Mouse (Mus musculus) embryonic facial prominence, embryonic 14.5 days (tissue): ENCODE results near the gene Slc2a13. TPM values are rescaled to one million over a fixed set of nuclear protein-coding genes. Genes with fewer than 3 reads are reported as not detected.

Experiments used
- ATAC-seq: fragments of 200-750 bp; cut with Nextera tagmentation; 2 replicates; pipeline ENCODE4 v1.8.0; 2017; ENCODE audit warnings: low read depth, moderate number of reproducible peaks, moderate TSS enrichment
- DNase-seq: peaks from one replicate; pipeline ENCODE4 v3.0.0-alpha.2; 2015; ENCODE audit warnings: low spot score
- H3K27ac ChIP-seq: fragments of 300-500 bp; sonication (generic); replicated peaks from 2 replicates; pipeline ENCODE4 v1.5.1; 2014; ENCODE audit warnings: low read depth, mild to moderate bottlenecking, low read length, moderate library complexity
- H3K27me3 ChIP-seq: fragments of 300-500 bp; sonication (generic); replicated peaks from 2 replicates; pipeline ENCODE4 v1.6.1; 2014; ENCODE audit warnings: low read length; ENCODE audit not compliant: control insufficient read depth, insufficient read depth
- H3K36me3 ChIP-seq: fragments of 300-500 bp; sonication (generic); 2 replicates; pipeline ENCODE4 v1.6.1; 2014; ENCODE audit warnings: low read length, mixed read lengths; ENCODE audit not compliant: control insufficient read depth, insufficient read depth
- H3K4me1 ChIP-seq: fragments of 300-500 bp; sonication (generic); 2 replicates; pipeline ENCODE4 v1.6.1; 2014; ENCODE audit warnings: antibody characterized with exemption, low read length; ENCODE audit not compliant: control insufficient read depth, insufficient read depth
- H3K4me2 ChIP-seq: fragments of 300-500 bp; sonication (generic); 2 replicates; pipeline ENCODE4 v1.6.1; 2014; ENCODE audit warnings: low read depth, mild to moderate bottlenecking, low read length, moderate library complexity, mixed read lengths
- H3K4me3 ChIP-seq: fragments of 300-500 bp; sonication (generic); 2 replicates; pipeline ENCODE4 v1.5.1; 2014; ENCODE audit warnings: low read depth, mild to moderate bottlenecking, low read length
- H3K9ac ChIP-seq: fragments of 300-500 bp; sonication (generic); 2 replicates; pipeline ENCODE4 v1.6.1; 2014; ENCODE audit warnings: low read depth, mild to moderate bottlenecking, low read length, moderate library complexity, mixed read lengths
- H3K9me3 ChIP-seq: fragments of 300-500 bp; sonication (generic); 2 replicates; pipeline ENCODE4 v1.6.1; 2016; ENCODE audit warnings: low read length; ENCODE audit not compliant: control insufficient read depth
- WGBS: fragments of 180-500 bp; shearing (Covaris S2); extraction: QIAGEN DNeasy Blood & Tissue Kit; methylation state at CpG from one replicate; pipeline ENCODE4 v1.1.7; 2014; 5-methylcytosine and 5-hydroxymethylcytosine counted together
- polyA plus RNA-seq: library from polyadenylated mRNA; unstranded; fragments of >200 nt; fragmentation: Nextera tagmentation; extraction: Ambion mirVana; gene quantifications from 2 replicates; pipeline ENCODE4 v1.2.1, GENCODE M21; 2014

Gene Slc2a13
- polyA plus RNA-seq, 1 experiment from 2014 or later, result 3.9 TPM

DNA sequence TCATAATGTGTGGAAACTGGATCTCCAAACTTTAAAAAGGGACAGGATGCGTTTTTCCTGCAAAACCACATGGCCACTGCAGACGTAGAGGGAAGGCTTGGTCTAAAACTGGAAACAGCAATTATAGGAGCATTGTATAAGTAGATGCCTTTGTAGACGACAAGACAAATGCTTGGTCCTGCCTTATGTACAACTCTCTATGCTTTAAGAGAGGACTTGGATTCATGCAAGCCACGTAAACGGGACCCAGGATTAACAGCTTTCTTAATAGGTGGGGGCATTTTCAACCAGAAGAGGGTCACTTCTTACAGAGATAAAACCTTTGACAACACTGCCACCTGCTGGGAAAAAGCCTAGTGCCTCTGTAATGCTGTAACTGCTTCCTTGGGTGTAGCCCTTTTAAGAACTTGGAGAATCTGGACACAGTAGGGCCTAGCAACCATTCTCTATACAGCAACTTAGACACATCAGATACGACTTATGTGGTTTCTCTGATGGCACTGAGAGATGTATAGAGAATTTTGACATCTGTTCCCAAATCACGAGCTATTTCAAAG, 268.7 kb downstream of the Slc2a13 start:
- WGBS, result 47% methylated on average over 7 of the region's 7 CpGs
- H3K27ac ChIP-seq, result no peak overlapping the region
- H3K4me2 ChIP-seq, result no peak overlapping the region
- no peaks in the 10 kb centered on the region for H3K36me3 ChIP-seq
- H3K9ac ChIP-seq, result no peak overlapping the region
- no peaks in the 10 kb centered on the region for H3K9me3 ChIP-seq
- H3K4me1 ChIP-seq, result peaks cover 2% of the 10 kb centered on the region; the same call in 1 of the 2 replicates
- H3K4me3 ChIP-seq, result no peak overlapping the region
- DNase-seq (peak; percentile 74), ATAC-seq (no peak)
- H3K27me3 ChIP-seq, result no peaks in the 10 kb centered on the region

DNA sequence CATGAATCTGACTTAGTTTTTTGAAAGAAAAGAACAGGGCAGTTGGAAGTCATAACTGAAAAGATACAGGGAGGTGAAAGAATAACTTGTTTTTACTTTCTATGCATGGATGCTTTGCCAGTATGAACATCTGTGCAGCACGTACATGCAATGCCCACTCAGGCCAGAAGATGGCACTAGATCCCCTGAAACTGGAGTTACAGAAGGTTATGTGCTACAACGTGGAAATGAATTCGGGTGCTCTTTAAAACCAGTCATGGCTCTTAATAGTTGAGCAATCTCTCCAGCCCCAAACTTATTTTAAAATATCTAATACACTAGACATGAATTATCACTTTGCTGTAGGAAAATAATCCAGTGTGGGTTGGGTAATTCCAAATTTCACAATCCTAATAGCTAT, 271.7 kb downstream of the Slc2a13 start:
- 9% methylated on average over 3 of the region's 3 CpGs for WGBS
- ATAC-seq (0 out of 2 replicates have a peak, but pooled peaks have one; percentile 50), DNase-seq (peak; percentile 84)
- Histone ChIP-seq H3K9ac (no peak overlapping the region), H3K27me3 (no peaks in the 10 kb centered on the region), H3K27ac (no peak overlapping the region), H3K36me3 (no peaks in the 10 kb centered on the region), H3K4me1 (no peaks in the 10 kb centered on the region), H3K4me3 (no peak overlapping the region), H3K4me2 (no peak overlapping the region), H3K9me3 (no peaks in the 10 kb centered on the region)

DNA sequence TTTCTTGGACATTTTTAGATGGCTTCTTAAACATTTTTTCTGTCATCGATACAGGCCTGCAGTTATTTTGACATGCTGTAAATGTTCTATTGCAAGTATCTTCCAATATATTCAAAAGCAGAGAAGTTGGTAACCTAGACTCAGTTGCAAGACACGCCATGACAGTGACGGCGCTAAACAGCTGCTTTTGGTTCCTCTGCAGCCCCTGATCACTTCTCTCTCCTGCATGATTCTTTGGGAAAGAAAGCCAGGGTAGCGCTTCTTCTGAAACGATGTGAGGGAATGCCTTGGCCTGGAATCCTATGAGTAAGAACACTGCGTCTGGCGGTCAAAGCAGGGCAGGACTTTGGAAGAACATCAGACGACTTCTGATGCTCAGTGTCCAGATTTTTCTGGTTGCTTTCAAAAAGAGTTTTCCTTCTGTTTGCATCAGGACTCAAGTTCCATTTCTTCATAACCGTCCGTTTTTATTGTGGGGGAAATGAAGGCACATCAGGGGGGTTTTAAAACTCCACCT, 273.7 kb downstream of the Slc2a13 start:
- H3K27me3 ChIP-seq, result no peaks in the 10 kb centered on the region
- H3K9me3 ChIP-seq, result no peaks in the 10 kb centered on the region

DNA sequence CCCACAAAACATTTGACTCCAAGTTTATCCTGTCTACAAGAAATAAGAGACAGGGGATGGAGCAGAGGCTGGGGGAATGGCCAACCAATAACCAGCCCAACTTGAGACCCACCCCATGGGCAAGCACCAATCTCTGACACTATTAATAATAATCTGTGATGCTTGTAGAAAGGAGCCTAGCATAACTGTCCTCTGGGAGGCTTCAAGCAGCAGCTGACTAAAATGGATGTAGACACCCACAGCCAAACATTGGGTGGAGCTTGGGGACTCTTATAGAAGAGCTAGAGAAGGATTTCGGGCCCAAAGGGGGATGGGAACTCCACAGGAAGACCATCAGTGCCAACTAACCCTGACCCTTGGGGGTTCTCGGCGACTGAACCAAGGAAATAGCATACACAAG, 289.6 kb downstream of the Slc2a13 start:
- DNase-seq (no peak), ATAC-seq (no peak)
- H3K4me3 ChIP-seq, result no peak overlapping the region
- H3K9ac ChIP-seq, result no peak overlapping the region
- no peaks in the 10 kb centered on the region for H3K36me3 ChIP-seq
- H3K27me3 ChIP-seq, result no peaks in the 10 kb centered on the region
- no peak overlapping the region for H3K4me2 ChIP-seq
- no peak overlapping the region for H3K27ac ChIP-seq
- H3K4me1 ChIP-seq, result no peaks in the 10 kb centered on the region
- WGBS, result 72% methylated on average over 3 of the region's 3 CpGs
- peaks cover 5% of the 10 kb centered on the region; the same call in 1 of the 2 replicates for H3K9me3 ChIP-seq

More for the DNA sequence above, 273.7 kb downstream of the Slc2a13 start:
- Histone ChIP-seq H3K27ac (no peak overlapping the region), H3K4me1 (no peaks in the 10 kb centered on the region), H3K36me3 (no peaks in the 10 kb centered on the region), H3K4me3 (no peak overlapping the region), H3K9ac (no peak overlapping the region), H3K4me2 (no peak overlapping the region)
- 80% methylated on average over 11 of the region's 11 CpGs for WGBS
- peak; percentile 17 for DNase-seq
- no peak for ATAC-seq

DNA sequence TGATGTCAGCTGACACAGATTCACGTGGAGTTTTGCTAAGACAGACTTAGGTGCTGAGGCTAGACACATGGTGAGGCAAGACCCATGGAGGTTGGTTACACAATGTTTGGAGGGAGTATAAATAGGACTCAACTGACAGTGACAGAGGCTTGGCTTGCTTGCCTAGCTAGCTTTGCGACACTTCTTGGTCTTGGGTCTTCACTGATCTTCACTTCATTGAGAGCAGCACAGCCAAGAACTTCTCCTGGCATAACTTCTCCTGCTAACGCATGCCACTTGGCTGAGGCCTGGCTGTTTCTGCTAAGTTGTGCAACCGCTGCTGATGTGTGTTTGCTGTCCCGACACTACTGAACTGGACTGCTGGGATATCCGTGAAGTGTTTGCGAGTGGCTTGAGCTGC, 290.2 kb downstream of the Slc2a13 start:
- Histone ChIP-seq H3K4me2 (no peak overlapping the region), H3K4me3 (no peak overlapping the region), H3K9me3 (peaks cover 5% of the 10 kb centered on the region; the same call in 1 of the 2 replicates), H3K9ac (no peak overlapping the region), H3K4me1 (no peaks in the 10 kb centered on the region), H3K36me3 (no peaks in the 10 kb centered on the region), H3K27ac (no peak overlapping the region), H3K27me3 (no peaks in the 10 kb centered on the region)
- no peak for ATAC-seq
- WGBS, result 86% methylated on average over 7 of the region's 7 CpGs
- no peak for DNase-seq

DNA sequence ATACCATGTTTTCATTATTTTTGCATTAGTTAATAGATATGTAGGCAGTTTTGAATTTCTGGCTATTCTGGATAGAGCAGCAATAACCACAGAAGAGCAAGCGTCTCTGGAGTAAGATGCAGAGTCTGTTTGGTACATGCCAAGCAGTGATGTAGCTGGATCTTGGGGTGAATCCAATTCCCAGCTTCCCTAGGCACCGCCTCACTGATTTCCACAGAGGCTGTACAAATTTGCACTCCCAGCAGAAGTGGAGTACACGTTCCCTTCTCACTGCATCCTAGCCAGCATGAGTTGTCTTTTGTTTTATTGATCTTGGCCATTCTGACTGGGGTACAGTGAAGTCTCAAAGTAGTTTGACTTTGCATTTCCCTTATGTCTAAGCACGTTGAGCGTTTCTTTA, 291.5 kb downstream of the Slc2a13 start:
- Histone ChIP-seq H3K4me2 (no peak overlapping the region), H3K9ac (no peak overlapping the region), H3K4me3 (no peak overlapping the region), H3K36me3 (no peaks in the 10 kb centered on the region), H3K27ac (no peak overlapping the region), H3K9me3 (no peaks in the 10 kb centered on the region), H3K4me1 (no peaks in the 10 kb centered on the region), H3K27me3 (no peaks in the 10 kb centered on the region)
- WGBS, result 74% methylated on average over 5 of the region's 5 CpGs
- ATAC-seq (no peak), DNase-seq (no peak)

DNA sequence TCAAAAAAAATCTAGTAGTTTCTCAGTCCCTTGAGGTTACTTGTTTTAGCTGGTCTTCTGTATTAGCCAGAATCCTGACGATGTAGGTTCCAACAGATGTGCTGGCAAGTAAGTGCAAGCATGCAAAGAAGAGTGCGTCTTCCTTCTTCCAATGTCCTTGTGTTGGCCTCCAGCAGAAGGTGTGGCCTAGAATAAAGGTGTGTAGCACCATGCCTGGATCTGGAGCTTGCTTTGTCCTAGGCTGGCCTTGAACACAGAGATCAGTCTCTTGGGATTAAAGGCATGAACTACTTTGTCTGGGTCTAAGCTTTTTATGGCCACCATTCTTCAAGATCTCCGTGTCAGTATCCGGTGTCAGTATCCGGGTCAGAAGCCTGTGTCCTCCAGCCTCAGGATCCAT, 293.5 kb downstream of the Slc2a13 start:
- Histone ChIP-seq H3K36me3 (no peaks in the 10 kb centered on the region), H3K27me3 (no peaks in the 10 kb centered on the region), H3K9me3 (no peaks in the 10 kb centered on the region), H3K9ac (no peak overlapping the region), H3K4me1 (no peaks in the 10 kb centered on the region), H3K4me2 (no peak overlapping the region), H3K4me3 (no peak overlapping the region), H3K27ac (no peak overlapping the region)
- ATAC-seq, result no peak
- 96% methylated on average over 5 of the region's 5 CpGs for WGBS
- DNase-seq, result no peak

DNA sequence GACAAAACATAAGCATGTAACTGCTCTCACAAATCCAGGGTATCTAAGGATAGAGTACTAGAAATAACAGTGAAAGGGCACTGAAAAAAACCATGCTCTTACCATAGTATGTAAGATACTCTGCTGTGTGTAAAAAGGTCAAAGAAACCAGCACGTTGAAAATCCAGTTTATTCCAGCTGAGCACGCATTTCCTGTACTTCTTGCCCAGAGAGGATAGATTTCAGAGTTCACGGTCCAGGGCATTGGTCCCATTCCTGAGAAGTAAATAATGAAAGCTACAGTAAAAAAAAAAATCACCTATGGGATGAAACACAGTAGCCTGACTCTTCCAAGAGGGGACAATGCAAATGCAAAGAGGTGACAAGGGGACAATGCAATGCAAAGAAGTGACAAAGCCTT, 297.1 kb downstream of the Slc2a13 start:
- no peak overlapping the region for H3K27ac ChIP-seq
- ATAC-seq (no peak), DNase-seq (no peak)
- H3K27me3 ChIP-seq, result no peaks in the 10 kb centered on the region
- 52% methylated on average over 3 of the region's 3 CpGs for WGBS
- no peak overlapping the region for H3K9ac ChIP-seq
- no peak overlapping the region for H3K4me3 ChIP-seq
- no peak overlapping the region for H3K4me2 ChIP-seq
- H3K9me3 ChIP-seq, result no peaks in the 10 kb centered on the region
- no peaks in the 10 kb centered on the region for H3K4me1 ChIP-seq
- H3K36me3 ChIP-seq, result no peaks in the 10 kb centered on the region

DNA sequence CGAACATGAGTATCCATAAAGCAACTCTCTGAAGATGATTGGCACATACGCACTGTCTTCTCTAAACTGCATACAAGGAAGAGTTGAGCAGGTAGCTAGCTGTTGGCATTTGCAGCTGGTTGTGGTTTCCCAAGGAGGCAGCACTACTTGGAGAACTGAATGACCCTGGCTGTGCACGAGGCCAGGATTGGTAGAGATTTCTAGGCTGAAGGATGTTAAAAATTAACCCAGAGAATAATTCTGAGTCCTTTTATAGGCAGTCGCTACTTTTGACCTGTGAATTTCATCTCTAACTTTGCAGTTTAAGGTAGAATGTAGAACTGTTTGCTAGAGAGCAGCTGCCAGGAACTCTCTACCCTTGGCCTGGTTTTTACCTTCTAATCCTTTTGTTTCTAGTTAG, 304.5 kb downstream of the Slc2a13 start:
- 82% methylated on average over 4 of the region's 4 CpGs for WGBS

More for the DNA sequence above, 304.5 kb downstream of the Slc2a13 start:
- Histone ChIP-seq H3K9me3 (no peaks in the 10 kb centered on the region), H3K27ac (no peak overlapping the region), H3K36me3 (no peaks in the 10 kb centered on the region), H3K4me2 (no peak overlapping the region), H3K4me1 (no peaks in the 10 kb centered on the region), H3K4me3 (no peak overlapping the region), H3K9ac (no peak overlapping the region), H3K27me3 (no peaks in the 10 kb centered on the region)
- DNase-seq, result no peak
- no peak for ATAC-seq
